22 mouse cellular contexts compared by ENCODE assay signal in genomic region chr8:8344661-8345060, GRCm38 (mm10).
DNase-seq lines count a peak whose midpoint lies in the region; ATAC-seq lines count a peak whose summit lies in the region.
"Had no signal": no experiment of that assay in that cellular context is flagged by ENCODE, and none has a peak within 500 bp of the region (broad histone marks: within the 10 kb centered on the region; RNA-seq: fewer than 3 reads in every experiment).

No protein-coding gene starts in this region.

- H3K4me2 ChIP-seq in kidney, embryonic 14.5 days (replicated peaks; ENCODE audit: low read depth, low read length): no peak overlapping the region
- no peak overlapping the region for H3K4me2 ChIP-seq in kidney, embryonic 16.5 days (replicated peaks; ENCODE audit: low read depth, low read length)
- H3K4me2 ChIP-seq: embryonic facial prominence, embryonic 13.5 days; embryonic facial prominence, embryonic 15.5 days; forebrain, embryonic 12.5 days had no signal

- DNase-seq in kidney, adult 9 months: no peak
- DNase-seq in kidney, postnatal 36 days: no peak
- DNase-seq in retina, postnatal 1 day: peak; percentile 21
- DNase-seq in retina, embryonic 14.5 days (ENCODE audit: low spot score): no peak
- DNase-seq: adrenal gland, adult 2 months; adrenal gland, postnatal 10 days; adrenal gland, postnatal 25 days; cerebellum, adult 11 months; cerebellum, adult 18-20 months; cerebellum, adult 8-10 months; cerebellum, adult 9-11 months; cerebellum, postnatal 14 days; cerebellum, postnatal 36 days had no signal

- H3K9me3 ChIP-seq in kidney, embryonic 14.5 days (ENCODE audit: control insufficient read depth, low read length): no peaks in the 10 kb centered on the region
- no peaks in the 10 kb centered on the region for H3K9me3 ChIP-seq in kidney, embryonic 16.5 days (ENCODE audit: low read length)
- H3K9me3 ChIP-seq: embryonic facial prominence, embryonic 13.5 days; embryonic facial prominence, embryonic 15.5 days; forebrain, embryonic 10.5 days; forebrain, embryonic 12.5 days had no signal

- H3K4me3 ChIP-seq in kidney, embryonic 14.5 days (ENCODE audit: low read length): no peak overlapping the region
- H3K4me3 ChIP-seq in kidney, embryonic 16.5 days (ENCODE audit: low read length): no peak overlapping the region
- H3K4me3 ChIP-seq: embryonic facial prominence, embryonic 13.5 days; embryonic facial prominence, embryonic 15.5 days; erythroblast, embryonic 14.5 days; forebrain, embryonic 10.5 days; forebrain, embryonic 12.5 days had no signal

- no peaks in the 10 kb centered on the region for H3K36me3 ChIP-seq in kidney, embryonic 14.5 days (ENCODE audit: control insufficient read depth, insufficient read depth, low read length)
- H3K36me3 ChIP-seq in kidney, embryonic 16.5 days (ENCODE audit: insufficient read depth, low read length): no peaks in the 10 kb centered on the region
- H3K36me3 ChIP-seq: embryonic facial prominence, embryonic 13.5 days; embryonic facial prominence, embryonic 15.5 days; forebrain, embryonic 10.5 days; forebrain, embryonic 12.5 days had no signal

- H3K27me3 ChIP-seq in kidney, embryonic 14.5 days (ENCODE audit: control insufficient read depth, insufficient read depth, low read length): no peaks in the 10 kb centered on the region
- H3K27me3 ChIP-seq in kidney, embryonic 16.5 days (ENCODE audit: insufficient read depth, low read length): no peaks in the 10 kb centered on the region; the same call in 1 of the 2 replicates
- H3K27me3 ChIP-seq: embryonic facial prominence, embryonic 15.5 days; forebrain, embryonic 12.5 days had no signal

- H3K27ac ChIP-seq in kidney, embryonic 14.5 days (ENCODE audit: low read depth, low read length): no peak overlapping the region
- no peak overlapping the region for H3K27ac ChIP-seq in kidney, embryonic 16.5 days (ENCODE audit: low read length)
- H3K27ac ChIP-seq: embryonic facial prominence, embryonic 13.5 days; embryonic facial prominence, embryonic 15.5 days; forebrain, embryonic 10.5 days; forebrain, embryonic 12.5 days had no signal

- no peaks in the 10 kb centered on the region; the same call in 1 of the 2 replicates for H3K4me1 ChIP-seq in kidney, embryonic 14.5 days (ENCODE audit: control insufficient read depth, insufficient read depth, low read length)
- H3K4me1 ChIP-seq in kidney, embryonic 16.5 days (ENCODE audit: insufficient read depth, low read length): peaks cover 8% of the 10 kb centered on the region
- H3K4me1 ChIP-seq: embryonic facial prominence, embryonic 13.5 days; embryonic facial prominence, embryonic 15.5 days; forebrain, embryonic 10.5 days; forebrain, embryonic 12.5 days had no signal

- no peak overlapping the region for H3K9ac ChIP-seq in kidney, embryonic 14.5 days (ENCODE audit: low read depth, low read length)
- H3K9ac ChIP-seq in kidney, embryonic 16.5 days (replicated peaks; ENCODE audit: low read length): no peak overlapping the region
- H3K9ac ChIP-seq: embryonic facial prominence, embryonic 13.5 days; embryonic facial prominence, embryonic 15.5 days; forebrain, embryonic 12.5 days had no signal

- 18% methylated on average over 2 of the region's 2 CpGs for WGBS in kidney, embryonic 14.5 days
- WGBS in kidney, embryonic 16.5 days: 41% methylated on average over 2 of the region's 2 CpGs

- peak; percentile 90; the same call in 1 of the 2 replicates for ATAC-seq in kidney, embryonic 14.5 days (ENCODE audit: low FRiP score, low TSS enrichment)
- ATAC-seq in kidney, embryonic 16.5 days (ENCODE audit: low FRiP score, low TSS enrichment): peak; percentile 91; the same call in 1 of the 2 replicates
- ATAC-seq: forebrain, embryonic 14.5 days; forebrain, embryonic 16.5 days had no signal
